Mouse (Mus musculus) kidney, adult 2 months (tissue): ENCODE measurements at regions not wholly inside any gene's neighbourhood (a gene's known extent, or its start where the extent isn't known, plus 50 kb on each side); places are given as distances from the start of the nearest gene placed in this dataset.

ENCODE experiments used
- DNase-seq: peaks from one replicate; pipeline ENCODE4 v3.0.0; 2021
- H3K27ac ChIP-seq: fragments of 200-500 bp; 2 replicates; pipeline ENCODE4 v1.5.1; 2012; ENCODE audit warnings: low read depth, low read length, control low read depth, inconsistent platforms; ENCODE audit not compliant: insufficient read depth
- H3K27me3 ChIP-seq: fragments of 200-500 bp; replicated peaks from 2 replicates; pipeline ENCODE4 v1.6.1; 2012; ENCODE audit warnings: mild to moderate bottlenecking, moderate library complexity, low read length, inconsistent platforms; ENCODE audit not compliant: control insufficient read depth, insufficient read depth
- H3K36me3 ChIP-seq: fragments of 200-500 bp; 2 replicates; pipeline ENCODE4 v1.6.1; 2012; ENCODE audit warnings: mild to moderate bottlenecking, moderate library complexity, low read length, inconsistent platforms; ENCODE audit not compliant: control insufficient read depth, insufficient read depth
- H3K4me1 ChIP-seq: fragments of 200-500 bp; 2 replicates; pipeline ENCODE4 v1.6.1; 2011; ENCODE audit warnings: low read length; ENCODE audit not compliant: control insufficient read depth, insufficient read depth
- H3K4me3 ChIP-seq: fragments of 200-500 bp; 2 replicates; pipeline ENCODE4 v1.5.1; 2011; ENCODE audit warnings: mild to moderate bottlenecking, low read depth, low read length, control low read depth; ENCODE audit not compliant: insufficient read depth
- CTCF ChIP-seq: fragments of 200-500 bp; conservative IDR thresholded peaks from 2 replicates; pipeline ENCODE4 v1.5.1; 2011; ENCODE audit warnings: low read depth, mild to moderate bottlenecking, control low read depth, low read length, moderate library complexity, mixed read lengths; ENCODE audit not compliant: insufficient read depth, insufficient read length
- POLR2A ChIP-seq: fragments of 200-500 bp; IDR thresholded peaks from one replicate; pipeline ENCODE4 v1.6.1; 2011; ENCODE audit warnings: low read depth, low read length, control low read depth
- WGBS: fragments of 180-500 bp; shearing (Covaris S2); methylation state at CpG from one replicate; pipeline ENCODE4 v1.1.7; 2018; 5-methylcytosine and 5-hydroxymethylcytosine counted together

DNA sequence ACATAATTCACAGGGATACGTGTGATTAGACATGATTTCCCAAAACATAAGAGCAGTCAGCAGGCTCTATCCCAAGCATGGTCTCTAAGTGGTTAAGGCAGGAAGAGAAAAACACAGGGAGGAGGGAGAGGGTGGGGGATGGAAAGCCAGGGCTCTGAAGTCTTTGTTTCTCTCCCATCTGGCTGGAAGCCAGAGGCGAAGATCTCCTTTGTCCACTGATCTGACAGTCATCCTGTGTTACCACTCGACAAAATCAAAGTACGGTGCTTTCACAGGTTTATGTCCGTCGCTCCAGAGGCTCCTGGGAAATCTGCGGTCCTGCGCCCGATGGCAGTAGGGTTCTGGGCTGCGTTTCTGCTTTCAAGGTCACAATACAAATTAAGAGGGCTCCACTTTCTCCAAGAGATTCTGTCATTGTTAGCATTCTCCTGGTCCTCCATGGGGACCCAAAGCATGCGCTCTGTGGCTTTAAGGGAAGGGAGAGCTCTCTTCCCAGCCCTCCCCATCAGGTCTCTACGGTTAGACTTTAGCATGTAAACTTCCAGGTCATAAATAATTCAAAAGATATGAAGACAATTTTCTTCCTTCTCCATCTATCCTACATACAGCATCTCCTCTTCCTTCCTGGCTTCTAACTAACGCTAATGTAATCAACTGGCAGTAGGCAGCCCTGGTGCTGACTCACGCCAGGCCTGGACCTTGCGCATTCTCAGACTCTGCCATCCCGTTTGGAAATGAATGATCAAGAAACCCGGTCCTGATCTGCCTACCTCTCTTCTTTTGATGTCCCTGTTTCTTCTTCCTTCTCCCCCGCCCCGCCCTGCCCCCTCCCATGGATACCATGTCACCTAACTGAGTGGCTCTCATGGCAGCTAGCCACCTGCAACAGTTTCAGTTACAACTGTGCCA, 102.0 kb upstream of the Klf7 start:
- TF ChIP-seq CTCF: no peak
- no peak for TF ChIP-seq POLR2A
- H3K27ac ChIP-seq: no peak overlapping the region
- peaks cover 5% of the 10 kb centered on the region; the same call in 1 of the 2 replicates for H3K4me1 ChIP-seq
- no peaks in the 10 kb centered on the region for H3K36me3 ChIP-seq
- no peaks in the 10 kb centered on the region for H3K27me3 ChIP-seq
- WGBS: 62% methylated on average over 19 of the region's 19 CpGs
- H3K4me3 ChIP-seq: no peak overlapping the region
- peak; percentile 50 for DNase-seq

DNA sequence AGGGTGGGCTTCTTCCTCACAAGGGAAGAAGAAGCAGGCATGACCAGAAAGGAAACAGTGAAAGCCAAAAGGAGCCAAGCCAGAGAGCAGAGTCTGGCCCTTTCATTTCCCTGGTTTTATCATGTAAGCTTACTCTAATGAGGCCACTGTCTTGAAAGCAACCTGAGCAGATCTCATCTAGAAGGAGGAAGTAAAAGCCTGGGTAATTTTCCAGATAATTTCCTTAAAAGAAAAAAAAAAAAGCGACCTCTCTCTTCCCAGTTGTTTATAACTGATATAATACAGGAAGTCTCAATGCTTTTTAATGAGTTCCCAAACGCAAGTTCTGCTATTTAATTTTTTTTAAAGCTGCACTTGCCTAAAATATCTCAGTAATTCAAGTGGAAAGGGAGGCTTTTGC, 100.4 kb upstream of the Klf7 start:
- H3K27ac ChIP-seq: peak overlapping the region; percentile 63
- no peak overlapping the region for H3K4me3 ChIP-seq
- no peaks in the 10 kb centered on the region for H3K27me3 ChIP-seq
- peak; percentile 13 for DNase-seq
- H3K36me3 ChIP-seq: no peaks in the 10 kb centered on the region
- peaks cover 5% of the 10 kb centered on the region; the same call in 1 of the 2 replicates for H3K4me1 ChIP-seq
- WGBS: 52% methylated on average over 2 of the region's 2 CpGs
- TF ChIP-seq POLR2A (no peak), CTCF (no peak)

DNA sequence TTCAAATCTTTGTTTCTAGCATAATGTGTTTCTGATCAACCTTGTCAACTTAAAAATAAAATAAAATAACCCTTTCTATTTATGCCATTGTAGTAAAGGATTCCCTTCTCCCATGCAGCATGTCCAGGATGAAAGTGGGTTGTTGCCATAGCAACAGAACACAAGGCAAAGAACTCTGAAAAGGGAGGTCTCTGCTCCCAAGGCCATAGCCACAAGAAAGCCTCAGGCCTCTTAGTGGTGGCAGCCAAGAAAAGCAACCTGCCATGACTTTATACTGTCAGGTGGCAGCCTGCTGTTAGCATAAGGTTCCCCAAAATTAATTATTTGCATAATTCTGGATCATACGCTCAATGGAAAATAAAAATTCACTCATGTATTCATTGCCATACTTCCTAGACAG, 98.4 kb upstream of the Klf7 start:
- no peaks in the 10 kb centered on the region for H3K27me3 ChIP-seq
- WGBS: 90% methylated on average over 1 of the region's 1 CpGs
- DNase-seq: no peak
- H3K27ac ChIP-seq: no peak overlapping the region
- no peak overlapping the region for H3K4me3 ChIP-seq
- TF ChIP-seq CTCF (no peak), POLR2A (no peak)
- no peaks in the 10 kb centered on the region for H3K36me3 ChIP-seq
- H3K4me1 ChIP-seq: peaks cover 5% of the 10 kb centered on the region; the same call in 1 of the 2 replicates

DNA sequence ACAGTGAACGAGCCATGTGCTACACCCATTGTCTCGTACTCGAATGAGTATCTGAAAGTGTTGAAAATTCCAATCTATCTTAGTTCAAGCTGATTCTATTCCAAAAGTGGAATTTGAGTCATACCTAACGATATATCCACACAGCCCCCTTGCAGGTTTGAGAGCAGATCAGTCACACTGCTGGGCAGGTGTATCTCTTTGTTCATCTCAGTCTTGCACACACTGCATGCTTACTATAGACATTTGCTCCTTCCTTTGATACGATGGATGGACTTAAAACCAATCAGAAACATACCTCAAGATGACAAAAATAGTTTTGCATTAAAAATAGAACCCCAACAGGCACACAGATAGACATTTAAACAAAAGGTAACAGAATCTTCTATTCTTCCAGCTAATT, 98.0 kb upstream of the Klf7 start:
- Histone ChIP-seq H3K4me3 (no peak overlapping the region), H3K4me1 (peaks cover 5% of the 10 kb centered on the region; the same call in 1 of the 2 replicates), H3K27me3 (no peaks in the 10 kb centered on the region), H3K27ac (no peak overlapping the region), H3K36me3 (no peaks in the 10 kb centered on the region)
- DNase-seq: no peak
- 96% methylated on average over 5 of the region's 5 CpGs for WGBS
- TF ChIP-seq POLR2A: no peak
- no peak for TF ChIP-seq CTCF

DNA sequence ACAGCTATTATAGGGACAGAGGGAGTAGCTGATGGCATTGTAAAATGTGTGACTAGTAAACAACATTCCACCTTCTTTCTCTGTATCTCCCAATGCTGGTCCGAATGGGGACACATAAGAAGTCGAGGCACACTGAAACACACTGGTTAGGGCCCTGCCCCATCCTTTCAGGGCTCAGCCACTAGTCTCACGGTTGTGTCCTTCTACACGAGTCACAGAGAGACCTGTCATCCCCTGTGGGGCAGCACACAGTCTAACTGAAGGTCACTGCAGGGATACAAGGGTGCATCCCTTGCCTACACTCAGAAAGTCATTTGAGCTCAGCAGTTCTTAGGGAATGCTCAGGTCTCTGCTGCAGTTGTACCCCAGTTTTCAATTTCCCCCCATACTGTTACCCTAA, 93.6 kb upstream of the Klf7 start:
- Histone ChIP-seq H3K4me1 (no peaks in the 10 kb centered on the region), H3K4me3 (no peak overlapping the region), H3K27me3 (no peaks in the 10 kb centered on the region), H3K36me3 (no peaks in the 10 kb centered on the region), H3K27ac (no peak overlapping the region)
- DNase-seq: no peak
- WGBS: 67% methylated on average over 4 of the region's 4 CpGs
- no peak for TF ChIP-seq CTCF

DNA sequence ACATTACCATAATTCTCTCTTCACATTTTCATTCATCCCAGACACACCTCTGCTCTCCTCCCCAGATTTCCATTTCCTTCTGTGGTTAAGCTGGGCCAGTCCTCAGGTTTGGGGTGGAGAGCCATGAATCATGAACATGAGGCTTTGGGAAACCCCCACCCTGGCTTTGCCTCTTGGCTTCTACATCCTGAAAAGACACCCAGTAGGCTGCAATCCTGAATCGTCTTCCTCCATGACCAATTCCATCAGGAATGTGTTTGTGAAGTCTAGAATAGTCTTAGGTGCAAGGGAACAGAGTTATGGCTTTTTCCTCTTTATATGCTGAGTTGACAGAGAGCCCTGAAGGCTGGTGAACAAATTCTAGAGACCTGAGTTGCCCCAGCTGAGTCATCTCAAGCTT, 87.0 kb upstream of the Klf7 start:
- Histone ChIP-seq H3K27me3 (no peaks in the 10 kb centered on the region), H3K4me1 (no peaks in the 10 kb centered on the region), H3K4me3 (no peak overlapping the region), H3K27ac (no peak overlapping the region), H3K36me3 (no peaks in the 10 kb centered on the region)
- no peak for TF ChIP-seq POLR2A
- no peak for TF ChIP-seq CTCF
- 60% methylated on average over 1 of the region's 1 CpGs for WGBS
- no peak for DNase-seq

DNA sequence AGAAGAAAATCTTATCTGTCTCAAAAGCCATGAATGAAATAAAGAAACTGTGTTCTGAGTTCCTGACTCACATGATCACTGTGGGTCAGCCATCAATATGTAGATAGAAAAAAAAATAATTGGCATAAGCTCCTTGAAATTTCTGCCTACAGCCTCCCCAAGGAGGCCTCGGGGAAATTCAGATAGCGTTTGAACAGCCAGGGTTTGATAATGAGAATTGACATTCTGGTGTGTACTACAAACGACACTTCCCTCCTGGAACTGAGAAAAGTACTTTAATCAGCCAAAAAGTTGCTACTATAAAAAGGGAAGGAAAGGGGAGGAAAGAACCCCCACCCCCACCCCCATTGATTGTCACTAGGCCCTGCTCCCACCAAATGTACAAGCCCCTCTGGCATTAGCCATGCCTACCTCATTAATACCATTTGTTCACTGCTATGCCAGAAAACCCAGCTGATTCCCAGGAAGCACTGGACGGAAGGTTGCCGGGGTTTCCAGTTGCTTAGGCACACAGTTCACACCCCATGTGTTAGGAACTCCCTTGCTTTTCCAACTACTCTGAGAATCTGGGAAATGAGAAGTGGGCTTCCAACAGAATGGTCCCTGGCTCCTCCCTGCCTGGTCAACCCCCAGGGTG, 78.4 kb upstream of the Klf7 start:
- DNase-seq: no peak
- H3K4me3 ChIP-seq: no peak overlapping the region
- H3K27me3 ChIP-seq: no peaks in the 10 kb centered on the region
- TF ChIP-seq CTCF: no peak
- TF ChIP-seq POLR2A: no peak
- H3K36me3 ChIP-seq: no peaks in the 10 kb centered on the region
- H3K4me1 ChIP-seq: no peaks in the 10 kb centered on the region
- WGBS: 54% methylated on average over 5 of the region's 5 CpGs
- H3K27ac ChIP-seq: no peak overlapping the region
